Mouse (Mus musculus) cerebellum, adult (tissue): ENCODE measurements around the gene Suox.
"Not testable (repeated sequence)": the region's sequence is repeated elsewhere in the genome, so short reads cannot be mapped to it uniquely, and the experiment has no call there.

ENCODE experiments used
- ATAC-seq: cut with Nextera tagmentation; 2 replicates; pipeline ENCODE4 v1.9.2; 2017; ENCODE audit warnings: mild to moderate bottlenecking, moderate library complexity, mixed read lengths; ENCODE audit not compliant: insufficient number of reproducible peaks, low FRiP score, low TSS enrichment

The Suox gene

GRCm38 (mm10) chr10:128673763-128674468 is at the start of gene Suox:
Gene Suox, minus strand, starts transcription at chr10:128674073.
- peak; percentile 72 for ATAC-seq

- no peak for ATAC-seq
These were observed 42.0 kb upstream of the Suox start for GRCm38 (mm10) chr10:128715559-128716537.

GRCm38 (mm10) chr10:128711318-128711717 is 37.4 kb upstream of the Suox start:
- not testable (repeated sequence) for ATAC-seq

GRCm38 (mm10) chr10:128705317-128705693 is 31.4 kb upstream of the Suox start:
- no peak for ATAC-seq

GRCm38 (mm10) chr10:128704491-128705316 is 30.8 kb upstream of the Suox start, which contains the start of gene Cdk2:
Gene Cdk2, minus strand, starts transcription at chr10:128705031.
- ATAC-seq, result peak; percentile 75

GRCm38 (mm10) chr10:128703895-128704294 is 30.0 kb upstream of the Suox start, which contains the start of gene Pmel:
Gene Pmel, plus strand, starts transcription at chr10:128704195.
- no peak for ATAC-seq

GRCm38 (mm10) chr10:128702328-128703007 is 28.6 kb upstream of the Suox start:
- ATAC-seq, result no peak

GRCm38 (mm10) chr10:128700712-128701111 is 26.8 kb upstream of the Suox start:
- ATAC-seq, result no peak

- ATAC-seq, result no peak
These were observed 25.7 kb upstream of the Suox start for GRCm38 (mm10) chr10:128699611-128700010.

GRCm38 (mm10) chr10:128699006-128699405 is 25.1 kb upstream of the Suox start:
- ATAC-seq, result no peak

GRCm38 (mm10) chr10:128697072-128697725 is 23.3 kb upstream of the Suox start:
- no peak for ATAC-seq

- ATAC-seq, result peak; percentile 99
These were observed 22.3 kb upstream of the Suox start, which contains the start of gene Rab5b for GRCm38 (mm10) chr10:128695992-128696807. Gene Rab5b, minus strand, starts transcription at chr10:128696264.

GRCm38 (mm10) chr10:128695411-128695991 is 21.6 kb upstream of the Suox start:
- ATAC-seq, result no peak

- no peak for ATAC-seq
These were observed 666 bp upstream of the Suox start for GRCm38 (mm10) chr10:128674469-128675008.

- ATAC-seq, result no peak
These were observed 2.7 kb downstream of the Suox start for GRCm38 (mm10) chr10:128671148-128671547.

- peak; percentile 56 for ATAC-seq
These were observed 4.8 kb downstream of the Suox start for GRCm38 (mm10) chr10:128668790-128669672.

GRCm38 (mm10) chr10:128665806-128666205 is 8.1 kb downstream of the Suox start:
- ATAC-seq, result no peak
